Mouse (Mus musculus) ES-Bruce4 (cell line): ENCODE measurements at regions not wholly inside any gene's neighbourhood (a gene's known extent, or its start where the extent isn't known, plus 50 kb on each side); places are given as distances from the start of the nearest gene placed in this dataset.

Source experiments
- H3K27ac ChIP-seq: 2 replicates; pipeline ENCODE4 v1.5.1; 2012; ENCODE audit warnings: low read length, inconsistent platforms; ENCODE audit not compliant: insufficient read depth
- H3K27me3 ChIP-seq: 2 replicates; pipeline ENCODE4 v1.6.1; 2012; ENCODE audit warnings: mild to moderate bottlenecking, low read length, inconsistent platforms; ENCODE audit not compliant: control insufficient read depth, poor library complexity, insufficient read depth, severe bottlenecking
- H3K36me3 ChIP-seq: 2 replicates; pipeline ENCODE4 v1.6.1; 2012; ENCODE audit warnings: inconsistent platforms, mild to moderate bottlenecking, low read length, moderate library complexity; ENCODE audit not compliant: control insufficient read depth, poor library complexity, insufficient read depth, severe bottlenecking
- H3K4me1 ChIP-seq: one replicate; pipeline ENCODE4 v1.8.1; 2011; ENCODE audit warnings: low read length; ENCODE audit not compliant: control insufficient read depth, insufficient read depth
- H3K4me3 ChIP-seq: 2 replicates; pipeline ENCODE4 v1.5.1; 2011; ENCODE audit warnings: low read depth, mild to moderate bottlenecking, low read length
- H3K9ac ChIP-seq: 2 replicates; pipeline ENCODE4 v1.6.1; 2012; ENCODE audit warnings: low read depth, mild to moderate bottlenecking, inconsistent platforms; ENCODE audit not compliant: poor library complexity, severe bottlenecking
- H3K9me3 ChIP-seq: replicated peaks from 2 replicates; pipeline ENCODE4 v1.6.1; 2012; ENCODE audit warnings: mild to moderate bottlenecking, low read length, inconsistent platforms; ENCODE audit not compliant: control insufficient read depth, poor library complexity, insufficient read depth, severe bottlenecking
- CTCF ChIP-seq: IDR thresholded peaks from one replicate; pipeline ENCODE4 v1.8.1; 2011; ENCODE audit warnings: low read depth, low read length
- EP300 ChIP-seq: IDR thresholded peaks from 2 replicates; pipeline ENCODE4 v1.6.1; 2011; ENCODE audit warnings: low read depth, low read length; ENCODE audit not compliant: insufficient read depth
- POLR2A ChIP-seq: IDR thresholded peaks from one replicate; pipeline ENCODE4 v1.8.1; 2011; ENCODE audit warnings: low read length; ENCODE audit not compliant: insufficient read depth

DNA sequence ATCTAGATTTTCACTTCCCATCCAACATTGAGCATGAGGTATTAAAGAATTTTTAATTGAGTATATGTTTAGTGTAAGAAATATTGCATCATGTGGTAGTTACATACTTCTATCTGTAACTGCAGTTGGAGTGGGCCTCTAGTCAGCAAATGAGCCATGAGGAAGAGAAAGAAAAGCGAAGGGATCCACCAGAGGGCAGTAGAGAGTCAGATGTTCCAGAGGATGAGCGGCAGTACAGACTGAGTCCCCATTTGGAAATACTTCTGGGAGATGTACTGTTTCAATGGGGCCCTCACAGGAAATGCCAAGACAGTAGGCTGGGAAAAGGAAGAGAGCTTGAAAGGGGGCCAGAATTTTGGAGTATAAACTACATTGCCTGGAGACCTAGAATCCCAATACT lies 221.2 kb downstream of the Myh15 start:
- H3K27ac ChIP-seq = no peak overlapping the region

GRCm38 (mm10) chr16:49288096-49288714 lies 230.9 kb downstream of the Myh15 start:
- TF ChIP-seq CTCF (no peak), POLR2A (no peak), EP300 (no peak)
- Histone ChIP-seq H3K27me3 (no peaks in the 10 kb centered on the region), H3K27ac (no peak overlapping the region), H3K4me3 (no peak overlapping the region), H3K9me3 (no peaks in the 10 kb centered on the region), H3K9ac (no peak overlapping the region), H3K4me1 (no peaks in the 10 kb centered on the region), H3K36me3 (no peaks in the 10 kb centered on the region)

More for the DNA sequence above, 221.2 kb downstream of the Myh15 start:
- Histone ChIP-seq H3K4me1 (no peaks in the 10 kb centered on the region), H3K9me3 (no peaks in the 10 kb centered on the region), H3K27me3 (no peaks in the 10 kb centered on the region), H3K36me3 (no peaks in the 10 kb centered on the region), H3K9ac (no peak overlapping the region), H3K4me3 (no peak overlapping the region)
- TF ChIP-seq EP300 (no peak), POLR2A (no peak), CTCF (peak; percentile 32)

DNA sequence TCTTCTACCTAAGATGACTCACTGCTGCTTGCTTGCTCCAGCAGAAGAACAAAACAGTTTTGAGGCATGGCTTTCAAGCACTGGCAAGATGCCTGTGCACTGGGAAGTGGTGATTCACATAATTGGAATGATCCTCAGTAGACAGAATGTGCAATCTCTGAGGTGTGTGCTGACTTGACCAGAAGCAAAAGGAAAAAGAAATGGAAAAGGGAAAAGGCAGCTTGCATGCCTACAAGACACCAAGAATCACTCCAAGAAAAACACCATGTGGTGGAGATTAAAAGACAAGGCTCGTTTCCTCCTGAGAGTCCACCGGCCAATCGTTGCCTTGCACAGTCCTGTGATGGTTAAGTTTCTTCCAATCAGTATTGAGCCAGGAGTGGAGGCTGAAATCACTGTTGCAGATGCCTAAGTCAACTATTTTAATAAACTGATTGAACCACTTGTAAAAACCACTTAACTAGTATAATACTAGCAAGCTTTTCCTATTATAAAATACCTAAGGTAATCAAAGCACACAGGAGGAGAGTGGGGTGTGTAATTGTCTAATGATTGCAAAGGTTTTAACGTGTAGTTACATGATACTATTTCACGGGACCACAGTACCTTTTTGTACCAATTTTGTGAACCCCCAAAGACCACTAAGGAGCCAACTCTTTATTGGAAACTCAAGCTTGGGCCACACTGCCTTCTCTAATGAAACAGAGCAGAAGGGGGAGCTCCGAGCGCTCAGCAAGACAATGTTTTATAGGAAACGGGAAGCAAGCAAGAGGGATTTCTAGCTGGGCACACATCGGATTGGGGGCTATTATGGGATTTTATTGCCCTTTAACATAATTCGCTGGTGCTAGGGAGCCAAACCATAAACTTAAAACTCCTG lies 232.2 kb downstream of the Myh15 start:
- no peak for TF ChIP-seq POLR2A
- no peak for TF ChIP-seq EP300
- TF ChIP-seq CTCF = no peak
- H3K36me3 ChIP-seq = no peaks in the 10 kb centered on the region
- H3K4me1 ChIP-seq = no peaks in the 10 kb centered on the region
- no peaks in the 10 kb centered on the region for H3K27me3 ChIP-seq
- no peaks in the 10 kb centered on the region for H3K9me3 ChIP-seq
- no peak overlapping the region for H3K4me3 ChIP-seq
- H3K27ac ChIP-seq = no peak overlapping the region
- no peak overlapping the region for H3K9ac ChIP-seq

DNA sequence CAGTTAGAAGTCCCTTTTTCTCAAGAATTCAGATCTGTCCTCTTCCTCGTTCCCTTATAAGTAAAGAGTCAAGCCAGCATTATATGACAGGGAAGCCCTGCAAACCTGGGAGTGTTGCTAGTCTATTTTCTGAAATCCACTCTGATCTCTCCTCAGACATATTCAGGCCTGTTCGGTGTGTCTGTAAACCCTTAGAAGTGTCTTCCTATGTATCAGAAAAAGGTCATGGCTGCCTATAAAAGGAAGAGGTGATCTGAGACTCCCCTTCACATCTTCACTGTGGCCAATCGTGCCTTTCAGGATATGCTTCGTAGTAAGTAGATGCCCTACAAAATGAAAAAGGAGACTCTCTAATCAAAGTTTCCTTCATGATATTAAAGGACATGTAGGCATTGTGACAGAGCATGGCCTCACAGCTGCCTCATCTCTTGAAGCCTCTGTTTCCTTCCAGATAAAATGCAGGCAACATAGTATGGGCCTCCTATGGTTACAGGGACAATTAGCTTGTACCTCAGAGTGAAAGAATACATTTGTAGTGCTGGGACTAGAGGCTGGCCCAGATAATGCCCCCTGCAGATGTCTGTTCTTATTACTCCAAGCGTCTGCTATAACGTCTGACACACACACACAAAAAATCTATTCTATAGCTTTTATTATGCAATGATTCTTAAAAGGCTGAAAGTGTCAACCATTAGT lies 246.5 kb downstream of the Myh15 start:
- Histone ChIP-seq H3K4me1 (no peaks in the 10 kb centered on the region), H3K9me3 (no peaks in the 10 kb centered on the region), H3K27ac (no peak overlapping the region), H3K9ac (no peak overlapping the region), H3K4me3 (no peak overlapping the region), H3K36me3 (no peaks in the 10 kb centered on the region), H3K27me3 (no peaks in the 10 kb centered on the region; the same call in 1 of the 2 replicates)
- TF ChIP-seq POLR2A = no peak
- TF ChIP-seq EP300 = no peak
- TF ChIP-seq CTCF = no peak

DNA sequence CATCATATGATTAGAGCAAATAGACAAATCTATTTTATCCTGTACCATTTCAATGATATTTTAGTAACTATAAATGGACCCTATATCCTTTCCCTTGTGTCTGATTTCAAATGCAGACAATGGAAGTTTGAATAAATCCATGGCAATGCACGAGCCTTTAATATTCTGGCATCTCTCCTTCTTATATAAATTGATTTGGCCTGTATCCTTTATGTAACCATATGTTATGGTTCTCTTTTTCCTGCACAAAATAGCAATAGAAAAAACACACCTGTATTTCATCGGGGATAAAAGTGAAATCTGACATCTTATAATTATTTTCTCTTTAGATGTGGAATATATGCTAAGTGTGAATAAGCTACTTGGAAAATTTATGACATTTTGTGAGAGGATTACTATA lies 247.1 kb downstream of the Myh15 start:
- H3K4me1 ChIP-seq = no peaks in the 10 kb centered on the region
- no peak overlapping the region for H3K9ac ChIP-seq
- TF ChIP-seq EP300 = no peak
- no peak for TF ChIP-seq CTCF
- no peak for TF ChIP-seq POLR2A
- no peaks in the 10 kb centered on the region for H3K9me3 ChIP-seq
- no peak overlapping the region for H3K27ac ChIP-seq
- H3K27me3 ChIP-seq = no peaks in the 10 kb centered on the region; the same call in 1 of the 2 replicates
- H3K36me3 ChIP-seq = no peaks in the 10 kb centered on the region
- H3K4me3 ChIP-seq = no peak overlapping the region

- H3K27me3 ChIP-seq = no peaks in the 10 kb centered on the region
- TF ChIP-seq CTCF (no peak), EP300 (no peak), POLR2A (no peak)
- H3K4me3 ChIP-seq = no peak overlapping the region
- H3K27ac ChIP-seq = no peak overlapping the region
- no peaks in the 10 kb centered on the region for H3K9me3 ChIP-seq
- H3K9ac ChIP-seq = no peak overlapping the region
- H3K36me3 ChIP-seq = no peaks in the 10 kb centered on the region
- H3K4me1 ChIP-seq = no peaks in the 10 kb centered on the region
These were observed 259.8 kb downstream of the Myh15 start for GRCm38 (mm10) chr16:49317061-49317460.
